Mouse (Mus musculus) spleen, adult 2 months (tissue): Measurements from ENCODE around the gene Syt5.

Experiments
- CTCF ChIP-seq: fragments of 200-500 bp; IDR thresholded peaks from 2 replicates; pipeline ENCODE4 v1.5.1; 2011; ENCODE audit warnings: mild to moderate bottlenecking, inconsistent platforms; ENCODE audit not compliant: insufficient read depth, insufficient read length, insufficient replicate concordance; ENCODE audit errors: extremely low read depth
- POLR2A ChIP-seq: fragments of 200-500 bp; IDR thresholded peaks from 2 replicates; pipeline ENCODE4 v1.6.1; 2011; ENCODE audit warnings: low read depth, low read length, inconsistent platforms

- no peak for TF ChIP-seq CTCF
- no peak for TF ChIP-seq POLR2A
These were observed 56.0 kb downstream of the Syt5 start for GRCm38 (mm10) chr7:4491308-4491707.
